Mouse (Mus musculus): ENCODE results near the gene Nxn. TPM values are rescaled to one million over a fixed set of nuclear protein-coding genes. Genes with fewer than 3 reads are reported as not detected.

The Nxn gene
- total RNA-seq, 2 experiments from 2014 or later: 11.1 to 13.0 TPM

GRCm38 (mm10) chr11:76336224-76336623 is 62.7 kb downstream of the Nxn start:
- no peak for DNase-seq (ENCODE audit: low spot score in 2 of 2)

GRCm38 (mm10) chr11:76334966-76335365 is 64.0 kb downstream of the Nxn start:
- DNase-seq (ENCODE audit: low spot score in 2 of 2): no peak

- no peak for DNase-seq (ENCODE audit: low spot score in 2 of 2)
These were observed 66.7 kb downstream of the Nxn start for GRCm38 (mm10) chr11:76332240-76332639.

DNA sequence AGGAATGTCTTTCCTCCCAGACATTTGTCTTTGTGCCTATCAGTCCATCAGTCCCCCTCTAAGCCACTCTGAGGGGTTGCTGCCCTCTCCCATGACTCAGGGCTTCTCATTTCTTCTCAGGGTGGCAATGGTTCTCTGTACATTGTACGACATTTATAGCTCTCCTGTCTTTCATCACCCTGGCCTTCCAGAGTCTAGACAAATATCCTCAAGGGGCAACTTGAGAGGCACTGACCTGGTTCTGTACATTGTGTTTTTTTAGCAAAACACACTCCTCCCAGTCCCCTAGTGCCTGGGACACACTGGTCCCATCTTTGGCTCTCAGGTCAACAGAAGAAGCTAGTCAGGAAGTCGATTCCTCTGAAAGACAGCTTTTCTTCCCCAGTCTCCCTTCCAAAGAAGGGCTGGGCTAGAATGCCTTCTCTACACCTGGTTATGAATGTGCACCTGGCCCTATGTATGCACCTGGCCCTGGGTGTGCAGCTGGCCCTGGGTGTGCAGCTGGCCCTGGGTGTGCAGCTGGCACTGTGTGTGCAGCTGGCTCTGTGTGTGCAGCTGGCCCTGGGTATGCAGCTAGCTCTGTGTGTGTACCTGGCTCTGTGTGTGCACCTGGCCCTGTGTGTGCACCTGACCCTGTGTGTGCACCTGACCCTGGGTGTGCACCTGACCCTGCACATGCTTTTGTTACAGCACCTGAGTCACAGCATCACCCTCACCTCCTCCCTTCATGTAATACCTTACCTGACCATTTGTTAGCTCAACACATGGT is 70.2 kb downstream of the Nxn start:
- no peak for DNase-seq (ENCODE audit: low spot score in 2 of 2)

GRCm38 (mm10) chr11:76328084-76328483 is 70.9 kb downstream of the Nxn start:
- DNase-seq (ENCODE audit: low spot score in 2 of 2): no peak

- DNase-seq (ENCODE audit: low spot score in 2 of 2): no peak
These were observed 72.3 kb downstream of the Nxn start for GRCm38 (mm10) chr11:76326672-76327071.

DNA sequence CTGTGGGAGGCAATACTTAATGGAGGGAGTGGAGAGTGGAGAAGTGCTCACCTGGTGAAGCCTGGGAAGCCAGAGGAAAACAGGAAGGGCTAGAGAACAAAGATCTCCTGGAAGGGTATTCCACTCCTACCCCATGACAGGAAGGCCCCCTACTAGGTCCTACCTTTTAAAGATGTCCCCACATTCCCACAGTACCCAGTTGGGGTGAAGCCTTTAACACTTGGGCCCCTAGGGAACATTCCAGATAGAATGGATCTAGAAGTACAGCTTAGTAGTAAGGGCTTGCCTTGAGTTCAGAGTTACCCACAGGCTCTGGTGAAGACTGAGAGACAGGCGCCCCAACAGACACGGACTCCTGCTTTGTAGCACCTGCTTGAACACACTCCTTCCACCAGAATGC is 72.9 kb downstream of the Nxn start:
- DNase-seq (ENCODE audit: low spot score in 2 of 2): no peak

GRCm38 (mm10) chr11:76324801-76325200 is 74.1 kb downstream of the Nxn start:
- no peak for DNase-seq (ENCODE audit: low spot score in 2 of 2)

DNA sequence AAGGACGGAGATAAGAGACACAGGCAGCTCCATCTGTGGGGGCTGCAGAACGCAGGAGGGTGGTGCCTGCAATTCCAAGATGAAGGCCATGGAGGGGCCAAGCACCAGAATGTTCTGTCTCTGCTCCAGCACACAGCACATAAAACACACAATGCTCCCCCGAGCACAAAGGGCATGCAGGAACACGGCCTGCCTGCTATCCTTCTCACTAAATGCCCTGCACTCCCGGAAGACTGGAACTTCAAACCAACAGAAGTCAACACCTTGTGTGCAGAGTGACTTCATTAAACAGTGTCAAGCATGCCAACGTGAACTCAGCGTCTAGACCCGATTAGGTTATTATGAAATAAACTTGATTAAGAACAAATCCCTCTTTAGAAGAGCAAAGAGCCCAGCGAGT is 74.7 kb downstream of the Nxn start:
- no peak for DNase-seq (ENCODE audit: low spot score in 2 of 2)

DNA sequence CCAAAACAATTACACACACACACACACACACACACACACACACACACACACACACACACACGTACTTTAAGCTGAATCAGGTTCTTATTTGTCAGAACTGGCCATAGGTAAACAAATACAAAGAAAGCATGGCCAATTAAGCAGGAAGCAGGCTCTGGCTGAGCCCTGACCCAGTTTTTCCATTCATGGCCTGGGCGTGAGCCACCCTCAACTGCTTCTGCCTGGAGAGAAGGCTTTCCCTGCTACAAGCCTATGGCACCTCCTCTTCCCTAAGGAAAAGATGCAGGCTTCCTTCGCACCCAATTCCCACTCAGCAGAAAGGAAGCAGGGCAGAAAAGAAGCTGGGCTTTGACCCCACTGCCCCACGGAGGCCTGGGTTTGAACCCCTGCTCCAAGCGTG is 76.0 kb downstream of the Nxn start:
- no peak for DNase-seq (ENCODE audit: low spot score in 2 of 2)

GRCm38 (mm10) chr11:76322081-76322480 is 76.9 kb downstream of the Nxn start:
- no peak for DNase-seq (ENCODE audit: low spot score in 2 of 2)

DNA sequence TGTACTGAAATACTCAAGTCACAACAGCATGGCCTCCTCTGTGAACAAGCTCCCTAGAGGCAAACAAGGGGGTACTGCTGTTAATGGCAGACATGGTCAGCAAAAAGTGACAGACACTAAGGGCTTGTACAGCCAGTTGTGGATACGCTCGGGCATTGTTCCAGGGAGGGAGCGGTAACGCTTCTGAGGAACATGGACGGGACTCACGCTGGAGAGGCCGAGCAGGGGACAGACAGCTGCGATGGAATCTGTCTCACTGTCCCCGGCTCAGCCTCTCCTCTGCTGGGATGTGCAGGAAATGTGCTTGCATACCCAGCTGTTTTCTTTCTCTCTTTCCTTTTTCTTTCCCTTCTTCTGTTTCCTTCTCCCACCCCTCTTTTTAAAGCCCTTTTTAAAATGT is 78.5 kb downstream of the Nxn start:
- no peak for DNase-seq (ENCODE audit: low spot score in 2 of 2)

DNA sequence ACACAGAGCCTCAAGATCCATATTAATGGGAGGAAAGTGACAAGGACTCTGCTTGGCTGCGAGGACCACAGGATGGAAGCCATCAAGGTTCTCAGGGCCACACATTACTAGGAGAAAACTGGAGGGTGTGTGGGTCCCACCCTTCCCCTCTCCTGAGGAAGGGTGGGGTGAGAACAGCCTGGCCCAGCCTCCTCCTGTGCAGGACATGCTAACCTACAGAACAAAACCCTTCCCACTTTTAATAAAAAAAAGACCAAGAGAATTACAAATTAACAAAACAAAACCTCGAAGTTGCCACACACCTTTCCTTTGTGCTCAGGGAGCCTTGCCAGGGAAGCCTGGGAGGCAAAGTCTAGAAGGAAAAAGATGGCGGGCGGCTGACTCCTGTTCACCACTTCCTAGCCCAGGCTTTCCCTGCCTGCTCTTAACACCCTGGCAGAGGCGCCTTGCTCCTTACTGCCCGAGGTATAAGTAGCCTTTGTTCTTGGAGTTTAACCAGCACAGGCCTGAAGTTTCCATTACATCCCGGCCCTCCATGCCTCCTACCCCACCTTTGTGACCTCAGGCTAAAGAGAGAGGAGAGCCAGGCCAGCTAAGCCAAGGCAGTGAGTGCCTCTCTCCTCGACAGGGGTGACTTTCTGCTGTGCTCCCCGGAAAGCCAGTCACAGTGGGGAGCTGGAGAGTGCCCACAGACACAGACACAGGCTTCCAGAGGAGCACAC is 79.1 kb downstream of the Nxn start:
- no peak for DNase-seq (ENCODE audit: low spot score in 2 of 2)

GRCm38 (mm10) chr11:76317904-76318303 is 81.0 kb downstream of the Nxn start:
- no peak for DNase-seq (ENCODE audit: low spot score in 2 of 2)

- DNase-seq (ENCODE audit: low spot score in 2 of 2): no peak
These were observed 83.0 kb downstream of the Nxn start for GRCm38 (mm10) chr11:76315785-76316444.

GRCm38 (mm10) chr11:76314741-76315140 is 84.2 kb downstream of the Nxn start:
- DNase-seq (ENCODE audit: low spot score in 2 of 2): no peak

- DNase-seq (ENCODE audit: low spot score in 2 of 2): no peak
These were observed 84.8 kb downstream of the Nxn start for GRCm38 (mm10) chr11:76314140-76314539.

DNA sequence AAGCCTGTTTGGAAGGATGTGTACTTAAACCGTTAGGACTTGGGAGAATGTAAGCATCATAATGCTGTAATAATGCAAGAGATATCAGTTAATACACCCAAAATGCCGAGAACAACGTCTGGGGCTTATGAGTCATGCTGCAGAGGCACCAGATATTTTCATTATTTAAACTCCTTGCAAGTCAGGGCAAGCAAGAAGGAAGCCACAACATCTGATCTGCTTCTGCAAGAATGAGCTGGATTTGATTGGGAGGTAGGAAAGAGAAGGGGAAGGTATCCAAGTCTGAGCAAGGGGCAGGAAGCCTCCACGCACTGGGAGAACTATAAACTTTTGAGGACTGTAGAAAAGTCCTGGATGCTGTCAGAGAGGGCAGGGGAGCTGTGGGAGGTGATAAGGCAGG is 86.1 kb downstream of the Nxn start:
- no peak for DNase-seq (ENCODE audit: low spot score in 2 of 2)

DNA sequence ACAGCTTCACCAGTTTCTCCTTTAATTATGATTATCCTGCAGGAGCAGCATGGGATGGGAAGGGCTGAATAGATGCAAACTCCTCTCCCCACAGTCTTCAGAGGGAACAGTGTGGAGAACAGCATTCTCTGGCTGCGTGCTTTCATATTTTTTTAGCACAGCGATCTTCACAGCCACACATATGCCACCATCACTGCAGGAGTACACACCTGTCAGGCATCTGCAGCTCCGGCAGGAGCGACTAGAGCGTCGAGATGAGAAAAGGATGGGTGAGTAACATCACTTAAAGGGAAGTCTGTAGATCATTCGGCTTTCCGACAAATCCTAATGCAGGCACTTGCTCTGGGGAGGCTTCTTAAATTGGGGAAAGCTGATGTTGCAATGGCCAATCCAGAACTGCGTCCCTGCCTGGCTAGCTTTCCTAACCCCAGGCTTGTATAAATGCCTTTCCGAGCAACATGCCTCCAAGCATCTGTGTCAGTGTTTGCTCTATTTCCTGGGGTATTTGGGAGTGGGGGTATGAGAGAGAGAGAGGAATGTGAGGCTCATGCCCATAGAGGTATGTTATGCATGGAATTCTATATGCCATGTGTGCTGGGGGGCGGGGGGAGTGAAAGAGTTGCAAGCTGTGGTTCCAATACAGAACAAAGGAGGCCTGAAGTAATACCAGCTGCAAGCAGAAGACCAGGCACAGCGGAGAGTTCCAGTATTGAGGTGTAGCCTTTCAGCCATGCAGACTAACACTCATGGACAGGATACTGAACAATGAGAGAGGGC is 87.5 kb downstream of the Nxn start:
- DNase-seq (ENCODE audit: low spot score in 2 of 2): no peak

DNA sequence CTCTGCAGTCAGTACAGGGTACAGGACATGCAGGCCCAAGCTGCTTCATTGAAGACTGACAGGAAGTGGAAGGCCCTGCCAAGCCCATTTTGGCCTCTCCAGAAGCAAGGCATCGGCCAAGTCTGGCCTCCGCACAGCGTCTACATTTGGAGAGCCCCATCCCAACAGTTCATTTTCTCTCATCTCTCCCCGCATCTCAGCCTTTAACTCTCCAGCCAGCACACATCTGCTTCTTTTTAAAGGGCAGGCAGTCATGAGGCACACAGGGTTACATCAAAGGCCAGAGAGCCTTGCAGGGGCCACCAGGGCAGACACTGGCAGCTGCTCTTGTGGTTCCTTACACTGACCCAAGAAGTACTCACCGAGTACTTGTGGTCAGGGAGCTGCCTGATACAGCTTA is 89.1 kb downstream of the Nxn start:
- DNase-seq (ENCODE audit: low spot score in 2 of 2): no peak

DNA sequence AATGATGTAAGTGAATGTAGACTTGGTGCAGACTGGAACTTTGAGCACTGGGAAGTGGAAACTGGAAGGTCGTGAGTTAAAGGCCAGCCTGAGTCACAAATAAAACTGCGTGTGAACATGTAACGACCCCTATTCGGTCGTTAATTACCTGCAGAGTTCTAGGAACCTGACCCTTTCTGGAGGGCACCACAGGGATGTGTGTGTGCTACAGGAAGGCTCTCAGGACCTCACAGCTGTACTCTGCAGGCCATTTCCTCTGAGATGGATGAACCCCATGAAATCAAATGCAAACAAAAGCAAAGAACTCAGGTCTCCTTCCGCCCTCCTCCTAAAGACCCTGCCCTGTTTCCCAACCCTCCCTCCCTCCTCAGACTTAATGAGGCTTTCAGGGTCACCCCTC is 89.9 kb downstream of the Nxn start:
- DNase-seq (ENCODE audit: low spot score in 2 of 2): no peak

GRCm38 (mm10) chr11:76306769-76307168 is 92.2 kb downstream of the Nxn start:
- DNase-seq (ENCODE audit: low spot score in 2 of 2): no peak
